Mouse (Mus musculus): ENCODE measurements around the gene Tap2. TPM values are rescaled to one million over a fixed set of nuclear protein-coding genes. Genes with fewer than 3 reads are reported as not detected.
"Not testable (repeated sequence)": the region's sequence is repeated elsewhere in the genome, so short reads cannot be mapped to it uniquely, and the experiment has no call there.

Tap2 gene
- total RNA-seq, 1 experiment from 2014 or later, result 33.2 TPM

GRCm38 (mm10) chr17:34213936-34214335, 10.6 kb downstream of the Tap2 start:
- DNase-seq, result peak; percentile 1

- DNase-seq, result peak; percentile 1
Observed at GRCm38 (mm10) chr17:34215176-34215575, 11.8 kb downstream of the Tap2 start.

GRCm38 (mm10) chr17:34217216-34217928, 14.0 kb downstream of the Tap2 start:
- DNase-seq, result peak; percentile 3

GRCm38 (mm10) chr17:34217986-34218385, 14.7 kb downstream of the Tap2 start:
- peak; percentile 2 for DNase-seq

GRCm38 (mm10) chr17:34218675-34219074, 15.3 kb downstream of the Tap2 start:
- DNase-seq, result peak; percentile 65

- peak; percentile 80 for DNase-seq
Observed at GRCm38 (mm10) chr17:34219096-34219495, 15.8 kb downstream of the Tap2 start.

- not testable (repeated sequence) for DNase-seq
Observed at GRCm38 (mm10) chr17:34219801-34220200, 16.5 kb downstream of the Tap2 start.

GRCm38 (mm10) chr17:34220401-34220800, 17.1 kb downstream of the Tap2 start:
- DNase-seq, result not testable (repeated sequence)

- no peak for DNase-seq
Observed at GRCm38 (mm10) chr17:34224816-34225215, 21.5 kb downstream of the Tap2 start.

GRCm38 (mm10) chr17:34225426-34225825, 22.1 kb downstream of the Tap2 start:
- DNase-seq, result peak; percentile 1

GRCm38 (mm10) chr17:34225911-34226310, 22.6 kb downstream of the Tap2 start:
- DNase-seq, result not testable (repeated sequence)

- not testable (repeated sequence) for DNase-seq
Observed at GRCm38 (mm10) chr17:34230971-34231370, 27.6 kb downstream of the Tap2 start.

- DNase-seq, result not testable (repeated sequence)
Observed at GRCm38 (mm10) chr17:34232021-34232420, 28.7 kb downstream of the Tap2 start.

- DNase-seq, result peak; percentile 85
Observed at GRCm38 (mm10) chr17:34234926-34235325, 31.6 kb downstream of the Tap2 start.

- no peak for DNase-seq
Observed at GRCm38 (mm10) chr17:34236691-34237090, 33.4 kb downstream of the Tap2 start.

GRCm38 (mm10) chr17:34237741-34238140, 34.4 kb downstream of the Tap2 start:
- no peak for DNase-seq

- peak; percentile 58 for DNase-seq
Observed at GRCm38 (mm10) chr17:34238706-34239105, 35.4 kb downstream of the Tap2 start, which contains the start of gene H2-Ob. H2-Ob (plus strand) TSS chr17:34238903.

GRCm38 (mm10) chr17:34239601-34240041, 36.3 kb downstream of the Tap2 start:
- DNase-seq, result no peak

- no peak for DNase-seq
Observed at GRCm38 (mm10) chr17:34240366-34240765, 37.0 kb downstream of the Tap2 start.

- DNase-seq, result no peak
Observed at GRCm38 (mm10) chr17:34240916-34241315, 37.6 kb downstream of the Tap2 start.

- no peak for DNase-seq
Observed at GRCm38 (mm10) chr17:34244656-34245055, 41.3 kb downstream of the Tap2 start.

- DNase-seq, result no peak
Observed at GRCm38 (mm10) chr17:34247047-34247446, 43.7 kb downstream of the Tap2 start.

GRCm38 (mm10) chr17:34248764-34249163, 45.4 kb downstream of the Tap2 start:
- DNase-seq, result no peak

- DNase-seq, result no peak
Observed at GRCm38 (mm10) chr17:34249361-34249760, 46.0 kb downstream of the Tap2 start.

Measured in adrenal gland, postnatal 14 days (tissue).